Mouse (Mus musculus) spleen, adult 2 months (tissue): ENCODE measurements at regions not wholly inside any gene's neighbourhood (a gene's known extent, or its start where the extent isn't known, plus 50 kb on each side); places are given as distances from the start of the nearest gene placed in this dataset.

Experiments
- DNase-seq, 2 experiments: peaks; one replicate each; pipeline versions ENCODE4 v3.0.0 to v3.0.0-alpha.2; 2012 to 2021; ENCODE audit warnings: low spot score in 2 of 2, low read depth in 1 of 2
- H3K27ac ChIP-seq: fragments of 200-500 bp; 2 replicates; pipeline ENCODE4 v1.5.1; 2012; ENCODE audit warnings: low read length, inconsistent platforms; ENCODE audit not compliant: insufficient read depth
- H3K27me3 ChIP-seq: fragments of 200-500 bp; 2 replicates; pipeline ENCODE4 v1.6.1; 2012; ENCODE audit warnings: mild to moderate bottlenecking, moderate library complexity, low read length, inconsistent platforms; ENCODE audit not compliant: control insufficient read depth, insufficient read depth
- H3K36me3 ChIP-seq: fragments of 200-500 bp; 2 replicates; pipeline ENCODE4 v1.6.1; 2012; ENCODE audit warnings: mild to moderate bottlenecking, low read length, inconsistent platforms; ENCODE audit not compliant: control insufficient read depth, insufficient read depth
- H3K4me1 ChIP-seq: fragments of 200-500 bp; 2 replicates; pipeline ENCODE4 v1.6.1; 2011; ENCODE audit warnings: inconsistent platforms; ENCODE audit not compliant: control insufficient read depth, insufficient read depth, insufficient read length
- H3K4me3 ChIP-seq: fragments of 200-500 bp; 2 replicates; pipeline ENCODE4 v1.5.1; 2011; ENCODE audit warnings: mild to moderate bottlenecking, inconsistent platforms; ENCODE audit not compliant: insufficient read depth, insufficient read length; ENCODE audit errors: extremely low read depth
- CTCF ChIP-seq: fragments of 200-500 bp; IDR thresholded peaks from 2 replicates; pipeline ENCODE4 v1.5.1; 2011; ENCODE audit warnings: mild to moderate bottlenecking, inconsistent platforms; ENCODE audit not compliant: insufficient read depth, insufficient read length, insufficient replicate concordance; ENCODE audit errors: extremely low read depth
- POLR2A ChIP-seq: fragments of 200-500 bp; IDR thresholded peaks from 2 replicates; pipeline ENCODE4 v1.6.1; 2011; ENCODE audit warnings: low read depth, low read length, inconsistent platforms
- WGBS: fragments of 180-500 bp; shearing (Covaris S2); methylation state at CpG from one replicate; pipeline ENCODE4 v1.1.7; 2018; 5-methylcytosine and 5-hydroxymethylcytosine counted together

DNA sequence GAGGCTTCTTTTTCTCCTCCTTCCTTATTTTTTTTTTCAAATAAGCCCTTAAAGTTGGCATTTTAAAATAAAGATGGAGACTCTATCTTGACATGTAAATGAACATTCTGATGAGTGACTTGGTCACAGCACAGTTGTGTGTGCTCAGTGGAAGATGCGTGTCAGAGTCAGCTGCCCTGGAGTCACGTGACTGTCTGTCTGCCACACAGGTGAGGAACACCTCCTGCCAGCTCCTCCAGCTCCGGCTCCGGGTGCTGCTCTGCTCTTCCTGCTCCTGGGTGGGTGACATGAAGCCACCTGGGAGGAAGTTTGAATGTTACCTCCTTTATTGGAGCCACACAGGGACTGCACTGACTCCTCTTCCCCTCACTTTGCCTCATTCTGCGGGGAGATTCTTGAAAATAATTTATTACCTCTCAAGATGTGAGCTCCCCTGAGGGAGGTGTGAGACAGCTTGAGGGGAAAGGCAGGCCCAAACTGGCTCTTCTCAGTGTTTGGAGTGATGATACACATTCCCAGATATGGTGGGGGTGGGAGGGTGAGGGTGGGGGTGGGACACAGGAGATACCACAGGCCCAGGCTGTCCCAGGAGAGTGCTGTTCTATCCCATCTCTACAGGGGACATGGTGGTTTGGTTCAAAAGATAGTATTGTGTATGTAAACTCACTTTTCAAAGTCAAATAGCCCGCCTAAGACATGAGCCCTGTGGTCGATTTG is 92.9 kb upstream of the Zfp366 start:
- Histone ChIP-seq H3K27me3 (no peaks in the 10 kb centered on the region), H3K4me3 (no peak overlapping the region), H3K4me1 (no peaks in the 10 kb centered on the region), H3K36me3 (no peaks in the 10 kb centered on the region), H3K27ac (no peak overlapping the region)
- TF ChIP-seq POLR2A = no peak
- no peak for TF ChIP-seq CTCF
- WGBS = 61% methylated on average over 7 of the region's 7 CpGs
- DNase-seq = no peak

DNA sequence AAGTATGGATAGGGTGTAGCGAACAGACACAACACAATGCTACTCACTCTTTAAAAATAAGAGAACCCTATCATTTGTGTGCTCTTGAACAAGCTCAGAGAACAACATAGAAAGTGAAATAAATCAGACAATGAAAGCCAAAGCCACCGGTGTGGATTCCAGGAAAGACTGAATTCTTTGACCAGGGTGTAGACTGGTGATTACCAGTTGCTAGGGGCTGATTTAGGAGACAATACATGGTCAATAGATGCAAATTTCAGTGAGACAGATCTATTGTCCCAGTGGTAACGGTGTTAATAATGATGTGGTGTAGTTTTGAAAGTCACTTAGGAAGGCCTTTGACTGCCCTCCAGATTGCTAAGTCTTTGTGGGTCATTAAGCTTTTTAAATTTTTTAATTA is 94.3 kb upstream of the Zfp366 start:
- Histone ChIP-seq H3K4me1 (no peaks in the 10 kb centered on the region), H3K27me3 (no peaks in the 10 kb centered on the region), H3K36me3 (no peaks in the 10 kb centered on the region), H3K27ac (no peak overlapping the region), H3K4me3 (no peak overlapping the region)
- TF ChIP-seq CTCF (no peak), POLR2A (no peak)
- WGBS = 90% methylated on average over 3 of the region's 3 CpGs
- DNase-seq = no peak

DNA sequence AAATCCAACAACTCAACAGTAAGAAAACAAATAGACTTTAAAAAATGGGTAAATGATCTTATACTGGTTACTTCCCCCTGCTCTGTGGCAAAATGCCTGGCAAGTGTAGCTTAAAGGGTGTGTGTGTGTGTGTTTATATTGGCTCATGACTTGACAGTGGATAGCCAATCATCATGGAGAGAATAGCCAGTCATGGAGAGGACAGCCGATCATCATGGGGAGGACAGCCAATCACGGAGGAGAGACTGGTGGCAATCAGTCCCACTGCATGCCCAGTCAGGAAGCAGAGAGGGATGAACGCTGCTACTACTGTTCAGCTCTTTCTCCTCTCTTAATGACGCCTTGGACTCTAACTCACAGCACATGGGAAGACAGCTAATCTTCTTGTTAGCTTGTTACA is 96.3 kb upstream of the Zfp366 start:
- Histone ChIP-seq H3K36me3 (no peaks in the 10 kb centered on the region), H3K27ac (no peak overlapping the region), H3K4me3 (no peak overlapping the region), H3K27me3 (no peaks in the 10 kb centered on the region), H3K4me1 (no peaks in the 10 kb centered on the region)
- TF ChIP-seq CTCF (no peak), POLR2A (no peak)
- WGBS = 86% methylated on average over 4 of the region's 4 CpGs
- no peak for DNase-seq

DNA sequence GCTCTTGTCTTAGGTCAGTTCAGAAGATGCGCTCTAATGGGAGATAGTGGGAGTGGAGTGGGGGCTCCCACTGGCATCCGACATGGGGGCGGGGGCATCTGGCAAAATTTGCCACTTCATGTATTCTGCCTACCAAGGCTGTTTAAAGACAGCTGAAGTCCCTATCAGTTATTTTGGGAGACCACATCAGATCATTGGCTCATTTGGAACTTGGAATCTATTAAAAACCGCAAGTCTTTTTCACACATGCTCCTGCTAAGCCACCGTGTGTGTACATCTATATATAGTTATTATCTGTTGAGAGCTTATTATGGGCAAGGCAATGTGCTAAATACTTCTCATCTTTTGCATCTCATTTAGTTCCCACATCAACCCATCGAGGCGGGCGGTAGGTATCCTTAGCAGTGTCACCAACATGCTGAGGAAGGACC is 95.0 kb upstream of the 1700024P04Rik start:
- DNase-seq = no peak
- WGBS = 94% methylated on average over 8 of the region's 8 CpGs
- Histone ChIP-seq H3K4me1 (no peaks in the 10 kb centered on the region), H3K27me3 (no peaks in the 10 kb centered on the region), H3K27ac (no peak overlapping the region), H3K36me3 (no peaks in the 10 kb centered on the region), H3K4me3 (no peak overlapping the region)
- TF ChIP-seq POLR2A (no peak), CTCF (no peak)

DNA sequence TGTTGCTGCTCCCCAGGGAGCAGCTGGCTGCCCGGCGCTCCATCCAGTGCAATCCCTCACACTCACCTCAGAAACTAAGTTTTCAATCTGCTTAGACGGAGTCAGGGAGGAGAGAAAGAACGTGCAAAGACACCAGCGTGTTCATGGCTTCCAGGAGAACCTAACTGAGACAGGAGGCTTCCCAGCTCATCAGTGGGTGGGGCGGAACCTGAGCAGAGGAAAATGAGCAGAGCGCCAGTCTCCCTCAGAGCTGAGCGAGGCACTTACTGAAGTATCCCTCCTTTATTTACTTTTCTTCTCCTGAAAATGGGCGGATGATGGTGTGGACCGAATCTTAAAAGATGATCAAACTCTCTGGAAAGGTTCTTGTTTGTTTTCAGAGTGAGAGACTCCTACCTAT is 94.3 kb upstream of the 1700024P04Rik start:
- TF ChIP-seq CTCF = no peak
- no peak for TF ChIP-seq POLR2A
- Histone ChIP-seq H3K4me1 (no peaks in the 10 kb centered on the region), H3K27me3 (no peaks in the 10 kb centered on the region), H3K27ac (no peak overlapping the region), H3K36me3 (no peaks in the 10 kb centered on the region), H3K4me3 (no peak overlapping the region)
- DNase-seq = no peak
- 88% methylated on average over 10 of the region's 10 CpGs for WGBS

DNA sequence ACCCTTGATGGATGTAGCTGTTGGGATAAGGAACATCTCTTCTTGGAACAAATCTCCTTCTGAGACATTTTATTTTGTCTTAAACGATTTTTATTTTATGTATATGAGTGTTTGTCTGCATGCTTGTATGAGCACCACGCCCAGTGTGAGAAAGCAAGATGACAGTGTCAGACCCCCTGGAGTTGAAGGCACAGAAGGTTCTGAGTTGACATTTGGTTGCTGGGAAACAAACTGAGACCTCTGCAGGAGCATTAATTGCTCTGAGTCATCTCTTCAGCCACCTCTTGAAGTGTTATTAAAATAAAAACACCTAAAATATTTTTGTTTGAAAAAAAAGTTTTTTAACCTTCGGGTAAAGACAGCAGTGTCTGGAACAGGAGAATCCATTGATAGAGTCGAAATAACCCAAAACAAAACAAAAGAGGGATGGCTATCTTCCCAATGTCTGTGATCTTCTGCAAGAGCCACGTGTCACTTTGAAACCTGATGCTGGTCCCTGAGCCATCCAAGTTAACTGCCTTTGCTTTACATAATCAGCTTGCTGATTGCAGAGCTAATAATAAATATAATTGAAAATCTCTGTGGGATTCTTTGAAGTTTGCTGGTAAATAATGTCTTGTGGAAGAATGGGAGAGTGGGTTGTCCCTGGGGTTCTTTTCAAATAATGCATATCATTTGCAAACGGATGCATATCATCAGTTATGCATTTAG is 92.8 kb upstream of the 1700024P04Rik start:
- no peak for DNase-seq
- Histone ChIP-seq H3K36me3 (no peaks in the 10 kb centered on the region), H3K27ac (no peak overlapping the region), H3K27me3 (no peaks in the 10 kb centered on the region), H3K4me1 (no peaks in the 10 kb centered on the region), H3K4me3 (no peak overlapping the region)
- 66% methylated on average over 6 of the region's 6 CpGs for WGBS
- TF ChIP-seq POLR2A (no peak), CTCF (no peak)

DNA sequence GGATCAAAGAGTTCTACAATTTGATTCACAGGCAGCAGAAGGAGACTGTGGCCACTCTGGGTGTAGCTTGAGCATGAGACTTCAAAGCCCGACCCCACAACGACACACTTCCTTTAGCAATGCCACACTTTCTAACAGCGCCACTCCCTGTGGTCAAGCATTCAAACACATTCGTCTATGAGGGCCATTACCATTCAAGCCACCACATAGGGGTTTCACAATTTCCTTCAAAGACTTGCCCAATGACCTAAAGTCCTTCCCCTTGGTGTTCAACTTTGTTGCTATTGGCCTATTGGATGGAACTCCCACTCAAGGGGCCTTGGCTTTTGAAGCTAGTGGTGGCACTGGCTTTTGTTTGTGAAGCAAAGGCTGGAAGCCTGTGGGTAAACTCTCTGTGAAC is 91.1 kb upstream of the 1700024P04Rik start:
- TF ChIP-seq CTCF (no peak), POLR2A (no peak)
- 75% methylated on average over 4 of the region's 4 CpGs for WGBS
- DNase-seq = no peak

More for the DNA sequence above, 91.1 kb upstream of the 1700024P04Rik start:
- no peaks in the 10 kb centered on the region for H3K4me1 ChIP-seq
- H3K4me3 ChIP-seq = no peak overlapping the region
- H3K27ac ChIP-seq = no peak overlapping the region
- no peaks in the 10 kb centered on the region for H3K27me3 ChIP-seq
- H3K36me3 ChIP-seq = no peaks in the 10 kb centered on the region
